Mouse (Mus musculus) B cell, adult 62 days (primary cell): ENCODE results near the gene Iqch. TPM values are rescaled to one million over a fixed set of nuclear protein-coding genes. Genes with fewer than 3 reads are reported as not detected.

Source experiments
- total RNA-seq: library from RNA; stranded (reverse); gene quantifications from 4 replicates; pipeline ENCODE4 v1.2.4, GENCODE M21; 2023

Iqch gene
- 0.26 TPM in 1 of 4 replicates, not detected in the others for total RNA-seq

GRCm38 (mm10) chr9:63602043-63602939 is at the start of gene Iqch, which contains the start of gene Aagab:
TSS of gene Iqch (minus strand) at chr9:63602493.
TSS of gene Aagab (plus strand) at chr9:63602660.

DNA sequence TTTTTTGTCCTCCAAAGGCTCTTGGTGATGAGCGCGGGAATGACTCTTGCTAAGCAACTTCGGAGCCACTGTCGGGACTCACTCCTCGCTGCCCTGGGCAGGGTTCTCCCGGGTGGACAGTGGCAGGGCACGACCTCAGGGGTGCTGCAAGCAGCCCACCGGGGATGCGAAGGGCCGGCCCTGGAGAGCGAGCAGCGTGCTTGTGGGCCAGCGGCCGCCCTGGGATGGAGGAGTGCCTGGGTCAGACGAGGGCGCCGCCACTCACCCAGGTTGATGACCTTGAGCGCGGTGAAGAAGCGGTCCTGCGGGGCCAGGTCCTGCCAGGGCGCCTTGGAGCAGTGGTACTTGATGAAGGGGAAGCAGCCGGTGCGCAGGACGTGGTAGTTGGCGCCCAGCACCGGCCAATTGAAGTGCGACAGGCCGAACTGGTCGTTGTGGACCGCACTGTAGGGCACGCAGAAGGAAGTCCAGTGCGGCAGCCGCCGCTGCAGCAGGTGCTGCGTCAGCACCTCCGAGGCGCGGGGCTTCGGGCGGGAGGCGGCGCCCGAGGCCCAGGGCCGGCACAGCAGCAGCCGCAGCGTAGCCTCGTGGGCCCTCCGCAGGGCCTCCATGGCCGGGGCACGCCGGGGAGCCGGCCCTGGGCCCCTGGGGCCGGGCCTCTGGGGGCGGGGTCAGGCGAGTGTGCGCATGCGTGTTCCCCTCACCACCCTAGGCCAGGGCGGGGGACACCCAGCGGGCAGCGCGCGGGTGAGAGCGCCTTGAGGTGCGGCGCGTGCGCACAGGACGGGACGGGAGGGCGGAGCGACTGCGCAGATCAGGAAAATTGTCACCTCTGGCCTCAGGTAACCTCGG is 203.5 kb downstream of the Iqch start, which contains the start of gene 2300009A05Rik:
TSS of gene 2300009A05Rik (minus strand) at position 636 of the 852 bp plus-strand sequence.

DNA sequence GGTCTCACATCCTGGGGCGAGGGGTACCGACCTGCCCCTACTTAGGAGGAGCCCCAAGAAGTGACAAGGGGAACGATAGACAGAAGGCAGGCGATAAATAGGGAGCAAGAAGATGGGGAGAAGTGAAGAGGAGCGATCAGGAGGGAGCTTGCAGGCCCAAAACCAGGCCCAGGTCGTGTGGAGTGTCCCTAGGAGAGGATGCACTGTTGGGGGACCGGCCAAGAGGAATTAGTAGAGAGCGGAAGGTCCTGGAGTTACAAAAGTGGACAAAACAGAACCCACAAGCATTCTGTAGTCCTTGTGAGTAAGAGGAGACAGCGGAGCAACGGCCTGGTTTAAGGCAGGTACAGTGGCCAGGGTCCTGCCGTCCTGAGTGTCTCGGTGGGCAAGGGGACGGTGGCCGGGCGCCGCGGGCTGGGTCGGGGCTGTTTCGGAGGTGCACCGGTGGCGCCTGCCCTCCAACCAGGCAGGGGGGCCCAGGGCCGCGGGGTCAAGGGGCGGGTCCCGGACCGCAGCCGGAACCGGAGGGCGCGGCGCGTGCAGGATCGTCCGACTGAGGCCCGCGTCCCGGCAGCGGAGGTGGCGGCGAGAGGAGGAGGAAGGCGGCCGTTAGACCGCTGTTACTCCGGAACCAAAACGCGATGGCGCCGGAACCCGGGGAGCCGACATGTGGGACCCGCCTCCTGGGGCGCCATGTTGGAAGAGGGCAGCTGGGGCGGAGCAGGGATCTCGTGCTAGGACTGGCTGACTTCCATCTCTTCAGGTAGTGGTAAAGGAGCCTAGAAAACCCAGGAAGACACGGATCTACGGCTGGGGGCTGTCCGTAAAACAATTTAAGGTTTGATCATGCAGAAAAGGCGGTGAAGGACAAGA is 224.8 kb downstream of the Iqch start, which contains the start of gene Map2k5:
TSS of gene Map2k5 (minus strand) at position 633 of the 873 bp plus-strand sequence.

Other genes starting within 250 kb of the Iqch start
- gene Map2k5, start 224.6 kb downstream of the Iqch start, total RNA-seq, result 33.4 to 44.1 TPM (median 38.6 TPM) in 4 replicates
- gene 2300009A05Rik, start 203.2 kb downstream of the Iqch start, total RNA-seq, result 16.2 to 23.6 TPM (median 21.7 TPM) in 4 replicates
- gene Aagab, start 167 bp upstream of the Iqch start, total RNA-seq, result 23.4 to 30.7 TPM (median 25.8 TPM) in 4 replicates
- gene Smad3, start 155.5 kb upstream of the Iqch start, total RNA-seq, result 43.4 to 50.8 TPM (median 47.8 TPM) in 4 replicates